Mouse (Mus musculus) embryonic stem cell, embryonic (primary cell): ENCODE data around the gene Usp54.

Experiments used
- CTCF ChIA-PET, 4 experiments: fragments of 300-600 bp in 2 of 4; fragments of 350-600 bp in 2 of 4; sonication (Branson Sonifier 250); formaldehyde crosslinking; loops; one replicate each; lab custom pipeline; 2022; ENCODE audit warnings: inconsistent platforms in 2 of 4; lab: Charles Lee
- POLR2A ChIA-PET, 4 experiments: fragments of 300-600 bp in 2 of 4; fragments of 350-600 bp in 2 of 4; sonication (Branson Sonifier 250); formaldehyde crosslinking; loops; one replicate each; lab custom pipeline; 2022; ENCODE audit warnings: antibody characterized with exemption in 4 of 4, inconsistent platforms in 1 of 4; lab: Charles Lee

The Usp54 gene

DNA sequence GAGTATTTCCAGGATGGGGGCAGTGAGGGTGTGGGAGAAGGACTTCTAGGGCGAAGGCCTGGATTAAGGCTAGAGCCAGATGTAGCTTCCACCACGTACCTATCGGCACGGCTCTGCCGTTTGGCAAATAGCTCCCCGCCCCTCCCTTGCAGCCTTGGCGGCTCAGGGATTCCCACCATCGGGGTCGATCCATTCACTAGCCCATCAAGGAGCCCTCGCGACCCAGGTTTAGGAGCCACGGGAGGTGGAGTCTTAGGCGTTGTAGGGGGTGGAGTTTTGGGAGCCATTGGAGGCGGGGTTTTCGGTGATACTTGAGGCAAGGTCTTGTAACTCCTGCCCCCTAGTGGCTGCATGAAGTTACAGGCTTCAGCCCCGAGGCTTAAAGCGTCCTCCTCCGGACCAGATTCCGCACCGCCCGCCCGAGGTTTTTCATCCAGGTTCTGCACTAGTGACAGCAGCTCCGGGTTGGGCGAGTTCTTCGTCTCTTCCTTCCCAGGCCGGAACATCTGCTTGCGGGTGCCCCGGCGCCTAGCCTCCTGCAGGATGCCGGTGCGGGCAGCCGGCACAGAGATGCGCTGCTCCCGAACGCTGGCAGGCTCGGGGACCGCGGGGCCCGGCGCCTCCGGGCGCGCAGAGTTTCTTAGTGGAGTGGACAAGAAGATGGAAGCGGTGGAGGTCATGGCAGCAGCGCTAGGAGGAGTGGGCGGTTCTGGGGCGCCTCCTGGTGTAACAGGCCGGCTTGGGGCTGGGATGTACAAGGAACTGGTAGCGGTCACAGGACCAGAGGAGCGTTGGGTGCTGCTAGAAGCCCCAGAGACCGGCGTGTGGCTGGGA, 20.2 kb upstream of the Usp54 start:
- ChIA-PET CTCF (interaction anchor here (0.5 to 3.9 kb wide), 36 partner anchors 10 to 499 kb away, joined by 3 to 34 read pairs (median 4); partner anchors contain the start of genes Ppp3cb (in 2 of the 4), Anxa7 (in 1 of the 4), Cfap70 (in 1 of the 4) and Fut11 (in 1 of the 4)), POLR2A (interaction anchor here in 3 of 4 experiments (0.6 to 5.9 kb wide), 66 partner anchors 9 to 546 kb away, joined by 3 to 84 read pairs (median 4); partner anchors contain the start of genes Sec24c (in 3 of the 3), Usp54 (in 3 of the 3), Adk (in 2 of the 3) and Ap3m1 (in 2 of the 3))

DNA sequence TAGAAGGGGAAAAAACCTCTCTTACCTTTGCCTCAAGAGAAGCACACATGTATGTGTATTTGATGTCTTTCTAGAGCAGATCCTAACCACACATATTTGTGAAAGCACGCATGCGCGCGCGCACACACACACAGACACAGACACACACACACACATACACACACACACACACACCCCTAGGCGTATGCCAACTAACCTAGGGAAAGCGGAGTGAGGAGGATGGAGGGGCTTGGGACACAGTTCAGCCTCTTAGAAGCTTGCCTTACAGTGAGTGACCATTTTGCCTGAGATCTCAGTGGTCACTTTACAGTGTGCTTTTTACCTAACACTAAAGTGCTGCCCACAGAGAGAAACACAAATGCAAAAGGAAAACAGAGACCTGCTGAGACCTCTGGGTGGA, 18.8 kb upstream of the Usp54 start:
- CTCF ChIA-PET: interaction anchor here (0.6 to 3.9 kb wide), 13 partner anchors 11 to 266 kb away, joined by 3 to 34 read pairs (median 4); partner anchors contain the start of genes Fut11 (in 1 of the 4), Sec24c (in 1 of the 4) and Usp54 (in 1 of the 4)
- POLR2A ChIA-PET: interaction anchor here in 3 of 4 experiments (1.0 to 5.9 kb wide), 27 partner anchors 11 to 478 kb away, joined by 3 to 84 read pairs (median 6); partner anchors contain the start of genes Sec24c (in 3 of the 3), Ppp3cb (in 2 of the 3), Usp54 (in 2 of the 3) and Adk (in 1 of the 3)

DNA sequence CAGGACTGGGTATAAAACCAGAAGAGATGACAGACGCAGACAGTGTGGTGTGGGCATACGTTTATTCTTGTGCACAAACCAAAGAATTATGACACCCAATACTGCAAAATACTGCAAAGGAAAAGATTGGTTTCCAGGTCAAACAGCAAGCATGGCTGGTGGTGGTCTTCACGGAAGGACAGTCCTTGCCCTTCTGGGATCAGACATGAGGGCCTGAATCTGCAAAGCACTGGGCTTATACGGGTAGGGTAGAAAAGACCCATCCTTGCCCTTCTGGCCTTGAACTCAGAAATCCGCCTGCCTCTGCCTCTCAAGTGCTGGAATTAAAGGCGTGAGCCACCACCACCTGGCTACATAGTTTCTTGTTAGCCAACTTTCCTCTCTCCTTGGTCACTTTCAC, 18.0 kb upstream of the Usp54 start:
- POLR2A ChIA-PET: interaction anchor here (1.0 to 5.9 kb wide), 19 partner anchors 14 to 576 kb away, joined by 3 to 84 read pairs (median 5); partner anchors contain the start of genes Usp54 (in 3 of the 4), Sec24c (in 2 of the 4), Adk (in 1 of the 4) and Ap3m1 (in 1 of the 4)
- CTCF ChIA-PET: interaction anchor here (0.6 to 2.9 kb wide), 10 partner anchors 14 to 282 kb away, joined by 3 to 25 read pairs (median 4); partner anchors contain the start of gene Usp54 (in 1 of the 4)

DNA sequence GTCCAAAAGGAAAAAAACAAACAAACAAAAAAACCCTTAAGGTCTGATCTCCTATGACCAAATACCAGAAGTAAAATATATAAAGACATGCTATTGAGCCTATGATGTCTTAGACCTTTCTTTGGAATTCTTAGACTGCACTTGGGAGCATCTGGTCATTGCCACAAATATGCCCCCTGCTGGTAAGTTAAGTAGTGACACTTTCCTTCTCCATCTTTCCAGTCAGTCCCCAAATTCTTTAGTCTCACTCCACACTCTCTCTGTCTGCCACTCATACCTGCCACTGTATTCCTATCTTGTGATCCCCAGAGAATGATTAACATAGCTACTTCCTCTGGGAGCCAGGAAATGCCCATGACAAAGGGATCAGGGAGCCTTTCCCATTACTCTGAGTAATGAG, 17.5 kb upstream of the Usp54 start:
- POLR2A ChIA-PET: interaction anchor here (0.6 to 5.3 kb wide), 19 partner anchors 14 to 576 kb away, joined by 3 to 69 read pairs (median 5); partner anchors contain the start of genes Usp54 (in 3 of the 4), Sec24c (in 2 of the 4), Adk (in 1 of the 4) and Ap3m1 (in 1 of the 4)
- CTCF ChIA-PET: interaction anchor here (0.6 to 2.9 kb wide), 14 partner anchors 13 to 287 kb away, joined by 3 to 25 read pairs (median 4); partner anchors contain the start of gene Usp54 (in 2 of the 4)

DNA sequence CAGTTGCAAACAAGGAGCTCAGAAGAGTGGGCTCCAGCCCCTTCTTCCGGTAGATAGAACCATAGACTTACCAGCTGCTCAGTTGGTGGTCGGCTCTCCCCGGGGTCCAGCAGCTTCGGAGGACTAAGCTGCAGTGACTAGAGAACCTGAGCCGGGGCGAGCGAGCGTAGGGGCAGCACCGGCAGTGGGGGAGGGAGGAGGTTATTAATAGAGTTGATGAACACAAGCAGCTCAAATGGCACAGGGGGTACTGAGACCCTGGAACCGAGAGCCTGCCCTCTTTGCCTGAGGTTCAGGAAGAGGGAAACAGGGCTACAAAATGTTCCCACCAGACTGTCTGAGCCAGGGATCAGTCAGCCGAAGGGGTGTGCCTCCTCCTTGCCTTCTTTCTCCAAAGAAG, 15.5 kb upstream of the Usp54 start, which contains the start of gene Myoz1:
Gene Myoz1 (minus strand): TSS at position 180 of the 400 bp plus-strand sequence.
- POLR2A ChIA-PET: interaction anchor here in 2 of 4 experiments (1.0 to 2.0 kb wide), 7 partner anchors 14 to 210 kb away, joined by 3 to 10 read pairs (median 5); partner anchors contain the start of gene Usp54 (in 2 of the 2)
- CTCF ChIA-PET: interaction anchor here in 3 of 4 experiments (1.2 to 1.7 kb wide), 4 partner anchors 11 to 80 kb away, joined by 4 to 7 read pairs (median 6); no protein-coding TSS in a partner anchor

DNA sequence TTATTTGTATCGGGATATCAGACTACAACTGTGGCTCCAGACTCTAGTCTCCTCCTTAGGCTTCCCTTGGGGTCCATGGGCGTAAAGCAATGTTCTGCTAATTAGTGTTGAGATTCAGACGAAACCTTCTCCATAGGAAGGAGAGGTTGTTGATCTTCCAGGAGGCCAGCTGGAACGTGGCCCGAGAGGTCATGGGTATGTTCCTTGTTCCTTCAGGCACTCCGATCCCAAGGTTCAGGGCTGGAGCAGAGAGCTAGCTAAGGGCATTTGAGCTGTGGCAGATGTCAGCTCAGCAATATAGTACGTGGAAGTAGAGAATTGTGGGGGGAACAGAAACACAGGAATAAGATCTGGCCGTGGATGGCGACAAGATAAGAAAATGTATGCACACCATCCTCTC, 14.9 kb upstream of the Usp54 start:
- CTCF ChIA-PET: interaction anchor here in 3 of 4 experiments (1.2 to 1.7 kb wide), 4 partner anchors 10 to 80 kb away, joined by 4 to 7 read pairs (median 6); no protein-coding TSS in a partner anchor
- POLR2A ChIA-PET: interaction anchor here in 3 of 4 experiments (0.6 to 2.0 kb wide), 9 partner anchors 8 to 209 kb away, joined by 3 to 10 read pairs (median 5); partner anchors contain the start of gene Usp54 (in 2 of the 3)

DNA sequence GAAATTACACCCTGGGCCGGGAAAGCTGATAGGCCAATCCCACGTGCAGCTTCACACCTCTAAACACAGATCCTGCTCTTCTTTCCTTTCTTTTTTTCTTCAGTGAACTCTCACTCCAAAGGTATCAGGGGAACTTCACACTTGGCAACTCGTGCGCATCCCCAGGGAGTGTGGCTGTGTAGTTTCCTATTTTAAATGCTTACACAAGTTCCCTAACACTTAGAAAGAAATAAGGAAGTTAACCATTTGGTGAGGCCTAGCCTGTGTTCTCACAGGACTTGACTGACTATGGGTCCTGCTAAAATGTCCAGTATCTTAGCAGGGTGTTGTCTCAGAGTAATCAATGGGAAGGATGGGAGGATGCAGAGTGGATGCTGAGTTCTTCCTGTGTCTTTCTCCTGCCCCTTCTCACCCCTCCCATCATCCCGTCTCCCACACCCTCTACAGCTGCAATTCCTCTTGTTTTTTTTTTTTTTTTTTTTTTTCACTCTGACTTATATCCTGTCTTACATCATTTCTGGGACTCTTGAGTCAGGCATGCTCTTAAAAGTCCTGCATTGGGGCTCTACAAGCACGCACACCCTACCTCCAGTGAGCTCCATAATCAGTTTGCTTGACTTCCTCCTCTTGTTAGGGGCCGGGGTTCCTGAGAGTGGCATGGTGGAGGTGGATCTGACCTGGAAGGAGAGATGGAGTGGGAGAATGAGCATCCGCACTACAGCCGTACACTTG, 14.0 kb upstream of the Usp54 start:
- ChIA-PET CTCF (interaction anchor here in 2 of 4 experiments (0.6 to 1.7 kb wide), 3 partner anchors 9 to 265 kb away, joined by 3 to 6 read pairs (median 4); no protein-coding TSS in a partner anchor), POLR2A (interaction anchor here in 3 of 4 experiments (0.6 to 2.0 kb wide), 6 partner anchors 9 to 46 kb away, joined by 3 to 10 read pairs (median 6); partner anchors contain the start of gene Usp54 (in 2 of the 3))

DNA sequence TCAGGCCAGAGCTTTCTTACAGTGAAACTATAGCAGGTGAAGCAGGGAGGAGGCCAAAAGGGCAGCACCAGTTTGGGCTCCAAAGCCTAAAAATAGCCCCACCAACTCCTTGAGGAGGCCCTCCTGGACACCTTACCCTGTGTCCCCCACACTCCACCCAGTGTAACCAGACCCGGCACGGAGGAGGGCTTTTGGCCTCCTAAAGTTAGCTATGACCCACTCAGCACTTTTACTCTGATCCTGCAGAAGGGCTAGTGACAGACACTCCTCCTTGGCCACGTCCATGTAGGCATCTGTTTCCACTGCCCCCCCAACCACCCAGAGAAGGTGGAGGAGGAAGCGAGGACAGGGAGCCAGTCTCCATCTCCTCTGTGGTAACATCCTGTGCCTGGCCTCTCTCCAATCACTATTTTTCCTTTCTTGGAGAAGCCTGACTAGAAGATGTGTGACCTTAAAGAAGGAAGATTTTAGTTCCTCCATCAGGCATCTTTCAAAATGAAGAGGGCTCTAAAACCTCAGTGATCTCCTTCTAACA, 10.9 kb upstream of the Usp54 start:
- ChIA-PET POLR2A (interaction anchor here in 3 of 4 experiments (0.9 to 2.2 kb wide), 8 partner anchors 9 to 172 kb away, joined by 3 to 9 read pairs (median 4); partner anchors contain the start of genes Anxa7 (in 1 of the 3), Sec24c (in 1 of the 3) and Usp54 (in 1 of the 3)), CTCF (interaction anchor here in 2 of 4 experiments (0.5 to 1.3 kb wide), 4 partner anchors 9 to 414 kb away, joined by 3 to 4 read pairs (median 3); no protein-coding TSS in a partner anchor)

DNA sequence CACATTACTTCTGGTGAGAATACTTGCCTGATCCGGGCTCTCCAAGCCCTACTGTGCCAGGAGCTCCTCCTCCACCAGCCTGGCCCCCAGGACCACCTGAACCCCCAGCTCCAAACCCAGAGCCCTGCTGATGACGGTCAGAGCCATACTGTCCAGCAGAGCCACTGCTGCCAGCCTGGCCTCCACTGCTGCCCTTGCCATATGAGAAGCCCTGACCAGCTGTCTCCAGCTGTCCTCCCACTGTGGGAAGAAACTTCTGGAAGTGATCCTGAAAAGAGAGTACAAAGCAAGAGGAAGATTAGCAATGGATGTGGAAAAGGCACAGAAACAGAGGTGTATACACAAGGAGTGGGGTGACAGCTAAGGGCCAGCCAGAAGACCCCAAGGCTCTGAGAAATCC, 10.1 kb upstream of the Usp54 start:
- ChIA-PET POLR2A (interaction anchor here in 3 of 4 experiments (0.9 to 2.2 kb wide), 9 partner anchors 10 to 171 kb away, joined by 3 to 9 read pairs (median 4); partner anchors contain the start of genes Sec24c (in 2 of the 3), Anxa7 (in 1 of the 3) and Usp54 (in 1 of the 3)), CTCF (interaction anchor here in 2 of 4 experiments (0.5 to 1.0 kb wide), 2 partner anchors 10 to 19 kb away, joined by 3 read pairs; no protein-coding TSS in a partner anchor)

DNA sequence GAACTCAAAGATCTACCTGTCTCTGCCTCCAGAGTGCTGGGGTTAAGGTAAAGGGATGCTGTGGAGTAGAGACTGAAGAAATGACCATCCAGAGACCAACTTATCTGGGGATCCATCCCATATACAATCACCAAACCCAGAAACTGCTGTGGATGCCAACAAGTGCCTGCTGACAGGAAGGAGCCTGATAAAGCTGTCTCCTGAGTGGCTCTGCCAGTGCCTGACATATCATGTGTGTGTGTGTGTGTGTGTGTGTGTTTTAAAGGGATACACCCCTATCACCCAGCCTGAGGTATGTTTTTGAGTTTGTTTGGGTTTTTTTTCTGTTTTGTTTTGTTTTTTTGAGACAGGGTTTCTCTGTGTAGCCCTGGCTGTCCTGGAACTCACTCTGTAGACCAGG, 5.5 kb upstream of the Usp54 start:
- POLR2A ChIA-PET: no interaction called here
- CTCF ChIA-PET: no interaction called here

DNA sequence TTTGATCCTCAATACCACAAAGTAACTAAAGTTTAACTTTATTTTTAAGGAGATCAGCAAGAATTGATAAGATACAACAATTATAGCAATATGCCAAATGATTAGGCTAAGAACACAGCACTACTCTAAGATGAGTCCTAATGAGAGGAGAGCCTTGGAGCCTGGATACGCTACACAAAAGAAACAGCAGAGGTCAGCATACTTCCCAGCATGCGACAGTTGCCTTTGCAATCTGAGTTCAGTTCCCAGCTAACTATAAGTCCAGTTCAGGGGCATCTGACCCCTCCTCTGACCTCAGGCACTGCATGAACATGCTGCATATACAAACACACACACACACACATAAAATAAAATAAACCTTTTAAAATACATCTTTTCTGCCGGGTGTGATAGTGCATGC, 4.7 kb upstream of the Usp54 start:
- POLR2A ChIA-PET: interaction anchor here in 2 of 4 experiments (0.8 to 1.9 kb wide), 6 partner anchors 13 to 283 kb away, joined by 3 to 6 read pairs (median 4); partner anchors contain the start of gene Vcl (in 1 of the 2)
- CTCF ChIA-PET: interaction anchor here in 2 of 4 experiments (1.1 to 2.0 kb wide), 7 partner anchors 10 to 70 kb away, joined by 3 to 13 read pairs (median 4); partner anchors contain the start of gene Myoz1 (in 1 of the 2)

DNA sequence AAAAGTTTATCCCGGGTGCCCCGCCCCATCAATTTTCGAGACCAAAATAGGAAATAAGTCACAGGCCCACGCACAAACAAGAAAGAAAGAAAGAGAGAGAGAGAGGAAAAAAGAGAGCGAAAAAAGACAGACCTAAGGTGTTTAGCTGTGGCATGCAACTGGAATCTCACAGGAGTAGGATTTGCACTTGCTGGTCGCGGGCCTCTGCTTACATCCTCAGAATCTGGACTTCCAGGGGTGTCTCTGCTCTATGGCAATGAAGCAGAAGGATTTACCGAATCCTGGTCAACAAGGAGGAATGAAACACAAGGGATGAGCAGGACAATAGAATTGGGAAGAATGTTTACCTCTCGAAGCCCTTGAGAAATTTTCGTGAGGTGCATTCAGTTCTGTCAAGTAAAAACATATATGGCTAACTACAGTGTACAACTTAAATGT, 594 bp upstream of the Usp54 start:
- POLR2A ChIA-PET: interaction anchor here (0.6 to 4.2 kb wide), 49 partner anchors 10 to 559 kb away, joined by 3 to 69 read pairs (median 6); partner anchors contain the start of genes Ppp3cb (in 3 of the 4), Sec24c (in 3 of the 4), Vcl (in 3 of the 4) and Adk (in 2 of the 4)
- CTCF ChIA-PET: interaction anchor here in 3 of 4 experiments (0.8 to 1.7 kb wide), 5 partner anchors 16 to 65 kb away, joined by 3 to 5 read pairs (median 4); no protein-coding TSS in a partner anchor

DNA sequence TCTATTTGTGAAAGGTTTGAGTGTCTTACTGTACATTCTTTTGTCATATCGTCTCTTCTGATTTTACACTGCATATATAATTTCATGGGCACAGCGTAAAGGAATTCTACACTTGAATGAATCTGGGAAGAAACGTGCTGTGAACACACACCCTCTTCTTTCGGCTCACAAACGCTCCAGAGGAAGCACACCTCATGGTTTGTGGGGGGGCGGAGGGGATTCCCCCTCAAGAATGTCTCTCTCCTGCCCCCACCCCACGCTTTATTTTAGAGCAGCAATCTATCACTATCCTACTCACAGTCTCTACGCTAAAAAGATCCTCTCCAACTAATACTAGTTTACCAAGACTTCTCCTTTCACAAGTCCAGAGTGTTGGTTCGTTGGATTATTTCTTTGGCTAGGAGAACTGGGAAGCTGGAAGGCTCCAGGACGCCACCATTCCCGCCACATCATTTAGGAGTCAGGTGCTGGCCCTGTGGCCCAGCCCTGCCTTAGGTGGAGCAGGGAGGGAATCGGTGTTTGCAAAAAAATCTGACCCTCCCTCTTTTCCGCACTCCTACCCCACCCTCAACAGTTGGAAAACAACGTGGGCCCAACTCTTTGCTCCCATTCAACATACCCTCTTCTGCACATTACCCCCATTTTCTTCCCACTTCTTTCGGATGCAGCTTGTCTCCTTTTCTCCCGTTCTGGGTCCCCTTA, 794 bp downstream of the Usp54 start:
- POLR2A ChIA-PET: interaction anchor here (0.6 to 4.2 kb wide), 81 partner anchors 9 to 779 kb away, joined by 3 to 69 read pairs (median 5); partner anchors contain the start of genes Ppp3cb (in 3 of the 4), Sec24c (in 3 of the 4), Vcl (in 3 of the 4) and Adk (in 2 of the 4)
- CTCF ChIA-PET: interaction anchor here in 2 of 4 experiments (0.6 to 1.6 kb wide), 6 partner anchors 10 to 97 kb away, joined by 3 to 6 read pairs (median 4); partner anchors contain the start of gene Sec24c (in 1 of the 2)

DNA sequence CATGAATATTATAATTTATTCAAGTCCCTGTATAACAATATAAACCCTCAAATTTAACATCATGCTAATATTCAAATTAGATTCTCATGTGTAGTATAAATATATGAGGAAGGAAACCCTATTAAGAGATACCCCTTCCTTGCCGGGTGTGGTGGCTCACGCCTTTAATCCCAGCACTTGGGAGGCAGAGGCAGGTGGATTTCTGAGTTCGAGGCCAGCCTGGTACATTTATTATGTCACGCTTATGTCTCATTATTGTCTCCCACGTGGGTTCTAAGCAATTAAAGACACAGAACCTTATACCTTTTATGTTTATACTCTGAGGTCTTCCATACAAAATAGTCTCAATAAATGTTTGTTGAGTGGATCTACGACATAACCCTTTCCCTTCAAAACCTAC, 2.2 kb downstream of the Usp54 start:
- POLR2A ChIA-PET: interaction anchor here in 3 of 4 experiments (0.8 to 4.2 kb wide), 20 partner anchors 8 to 413 kb away, joined by 3 to 69 read pairs (median 10); partner anchors contain the start of genes Adk (in 1 of the 3), Anxa7 (in 1 of the 3), Ap3m1 (in 1 of the 3) and Dnajc9 (in 1 of the 3)
- CTCF ChIA-PET: no interaction called here
